Mouse (Mus musculus): ENCODE data around the gene Gm49380.
"Not testable (repeated sequence)": the region's sequence is repeated elsewhere in the genome, so short reads cannot be mapped to it uniquely, and the experiment has no call there.

The Gm49380 gene

DNA sequence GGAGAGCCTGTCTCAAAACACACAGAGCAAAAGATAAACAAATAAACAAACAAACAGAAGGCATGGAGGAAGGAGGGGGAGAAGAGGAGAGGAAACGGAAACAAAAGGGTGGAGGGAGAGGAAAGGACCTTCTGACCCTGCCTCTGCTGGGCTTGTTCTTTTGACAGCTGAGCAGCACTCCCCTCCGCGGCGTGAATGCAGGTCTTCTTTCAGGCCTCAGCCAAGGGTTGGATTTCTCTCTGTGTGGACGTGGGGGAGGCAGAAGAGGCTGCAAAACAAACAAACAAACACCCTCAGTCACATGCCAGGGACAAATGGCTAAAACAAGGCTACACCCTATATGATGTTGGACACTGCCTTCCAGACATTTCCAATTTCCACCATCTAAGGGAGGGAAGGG is 11.7 kb upstream of the Gm49380 start:
- no peak for DNase-seq

DNA sequence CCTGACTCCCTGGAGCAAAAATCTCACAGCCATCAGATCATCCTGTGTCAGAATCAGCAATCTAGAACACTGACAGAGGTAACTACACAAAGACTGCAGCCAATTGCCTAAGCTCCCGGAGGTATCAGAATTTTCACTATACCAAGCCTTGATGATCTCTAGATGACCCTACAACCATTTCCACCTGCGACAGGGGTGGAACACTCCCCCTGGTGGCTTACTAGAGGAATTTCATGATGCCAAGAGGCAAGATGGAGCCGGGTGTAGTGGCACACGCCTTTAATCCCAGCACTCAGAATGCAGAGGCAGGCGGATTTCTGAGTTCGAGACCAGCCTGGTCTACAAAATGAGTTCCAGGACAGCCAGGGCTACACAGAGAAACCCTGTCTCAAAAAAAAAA is 11.0 kb upstream of the Gm49380 start:
- DNase-seq = no peak

- DNase-seq = no peak
These were observed 6.7 kb upstream of the Gm49380 start for GRCm38 (mm10) chr9:44119948-44120465.

- no peak for DNase-seq
These were observed 5.7 kb upstream of the Gm49380 start for GRCm38 (mm10) chr9:44119011-44119410.

GRCm38 (mm10) chr9:44116182-44116581 is 2.9 kb upstream of the Gm49380 start:
- DNase-seq = no peak

- no peak for DNase-seq
These were observed 2.3 kb upstream of the Gm49380 start for GRCm38 (mm10) chr9:44115599-44115998.

- DNase-seq = peak; percentile 64
These were observed 1.2 kb upstream of the Gm49380 start for GRCm38 (mm10) chr9:44114453-44114852.

DNA sequence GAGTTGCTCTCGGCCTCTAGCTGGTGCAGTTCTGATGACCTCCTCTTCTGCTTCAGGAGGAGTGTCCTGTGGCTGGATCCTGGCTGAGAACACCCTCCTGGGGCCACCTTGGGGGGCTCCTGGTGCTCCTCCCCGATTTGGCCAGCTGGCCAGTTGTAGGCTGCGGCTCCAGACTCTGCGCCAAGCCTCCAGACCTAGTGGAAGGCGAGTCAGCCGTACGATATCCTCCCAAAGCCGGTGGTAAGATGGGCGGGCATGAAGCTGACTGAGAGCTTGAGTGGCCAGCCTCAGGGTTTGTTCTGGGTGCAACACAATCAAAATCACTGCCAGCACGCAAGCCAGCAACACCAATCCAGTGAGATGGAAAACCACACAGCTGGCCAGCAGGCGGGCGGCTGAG is 1.4 kb downstream of the Gm49380 start:
- not testable (repeated sequence) for DNase-seq

DNA sequence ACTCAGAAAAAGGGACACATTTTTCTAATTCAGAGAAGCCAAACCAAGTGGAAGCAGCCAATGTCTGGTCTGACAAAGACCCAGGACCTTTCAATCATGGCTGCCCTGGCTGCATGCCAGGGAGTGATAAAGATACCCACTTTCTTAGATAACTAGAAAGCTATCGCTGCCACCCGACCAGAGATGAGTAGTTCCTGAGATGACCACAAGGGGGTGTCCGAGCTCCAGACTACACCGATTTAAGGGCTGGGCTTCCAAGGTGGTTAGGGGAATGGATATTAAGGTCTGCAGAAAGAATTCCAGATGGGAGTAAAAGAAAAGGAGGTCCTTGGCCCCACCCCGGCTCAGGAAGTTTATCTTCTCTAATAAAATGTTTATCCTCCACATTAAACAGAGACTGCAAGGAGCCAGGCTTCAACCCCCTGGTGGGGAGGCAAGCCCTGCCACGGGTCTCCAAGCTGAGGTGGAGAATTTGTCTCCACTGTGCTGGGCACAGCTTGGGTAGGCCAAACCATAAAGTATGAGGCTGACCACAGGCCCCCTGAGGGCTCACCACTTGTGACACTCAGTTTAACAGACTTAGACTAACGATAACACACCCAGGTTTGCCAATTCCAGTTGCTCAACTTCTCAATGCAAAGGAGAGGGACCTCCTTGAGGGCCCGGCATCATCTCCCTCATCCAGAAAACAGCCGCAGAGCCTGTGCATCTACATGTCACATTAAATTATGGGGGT is 3.8 kb downstream of the Gm49380 start:
- peak; percentile 83 for DNase-seq

DNA sequence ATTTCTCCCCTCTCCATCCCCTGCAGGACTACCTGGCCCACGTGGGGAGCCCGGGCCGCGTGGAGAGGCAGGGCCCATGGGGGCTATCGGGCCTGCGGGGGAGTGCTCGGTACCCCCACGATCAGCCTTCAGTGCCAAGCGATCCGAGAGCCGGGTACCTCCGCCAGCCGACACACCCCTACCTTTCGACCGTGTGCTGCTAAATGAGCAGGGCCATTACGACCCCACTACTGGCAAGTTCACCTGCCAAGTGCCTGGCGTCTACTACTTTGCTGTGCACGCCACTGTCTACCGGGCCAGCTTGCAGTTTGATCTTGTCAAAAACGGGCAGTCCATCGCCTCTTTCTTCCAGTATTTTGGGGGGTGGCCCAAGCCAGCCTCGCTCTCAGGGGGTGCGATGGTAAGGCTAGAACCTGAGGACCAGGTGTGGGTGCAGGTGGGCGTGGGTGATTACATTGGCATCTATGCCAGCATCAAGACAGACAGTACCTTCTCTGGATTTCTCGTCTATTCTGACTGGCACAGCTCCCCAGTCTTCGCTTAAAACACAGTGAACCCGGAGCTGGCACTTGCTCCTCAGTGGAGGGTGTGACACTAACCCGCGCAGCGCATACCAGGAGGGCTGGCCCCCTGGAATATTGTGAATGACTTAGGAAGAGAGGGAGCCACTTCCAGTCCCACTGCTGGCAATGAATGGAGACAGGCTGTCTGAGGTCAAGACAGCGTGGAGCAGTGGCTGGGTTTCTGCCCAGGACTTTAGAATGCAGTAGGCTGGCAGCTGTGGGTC is 4.8 kb downstream of the Gm49380 start:
- DNase-seq = no peak

DNA sequence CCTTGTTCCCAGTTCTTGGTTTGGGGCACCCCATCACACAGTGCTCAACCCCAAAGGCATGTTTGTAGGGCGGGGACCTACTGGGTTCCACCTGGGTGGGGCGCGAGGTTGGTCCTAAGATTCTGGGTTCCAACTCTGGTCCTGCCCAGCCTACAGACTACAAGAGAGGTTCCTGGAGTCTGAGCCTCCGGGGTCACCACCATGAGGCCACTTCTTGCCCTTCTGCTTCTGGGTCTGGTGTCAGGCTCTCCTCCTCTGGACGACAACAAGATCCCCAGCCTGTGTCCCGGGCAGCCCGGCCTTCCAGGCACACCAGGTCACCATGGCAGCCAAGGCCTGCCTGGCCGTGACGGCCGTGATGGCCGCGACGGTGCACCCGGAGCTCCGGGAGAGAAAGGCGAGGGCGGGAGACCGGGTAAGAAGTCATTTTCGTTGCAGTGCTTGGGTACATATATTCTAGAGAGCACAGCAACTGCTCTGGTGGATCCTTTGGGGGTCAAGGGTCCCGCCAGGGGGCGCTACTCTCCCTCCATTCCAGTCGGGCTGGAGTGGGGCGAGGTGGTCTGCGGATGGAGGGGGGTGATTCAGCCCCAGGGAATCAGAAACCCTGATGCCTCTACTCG is 5.6 kb downstream of the Gm49380 start:
- no peak for DNase-seq

GRCm38 (mm10) chr9:44107110-44107509 is 6.2 kb downstream of the Gm49380 start, which contains the start of gene C1qtnf5:
C1qtnf5 (plus strand) TSS chr9:44107245.
- peak; percentile 82 for DNase-seq

DNA sequence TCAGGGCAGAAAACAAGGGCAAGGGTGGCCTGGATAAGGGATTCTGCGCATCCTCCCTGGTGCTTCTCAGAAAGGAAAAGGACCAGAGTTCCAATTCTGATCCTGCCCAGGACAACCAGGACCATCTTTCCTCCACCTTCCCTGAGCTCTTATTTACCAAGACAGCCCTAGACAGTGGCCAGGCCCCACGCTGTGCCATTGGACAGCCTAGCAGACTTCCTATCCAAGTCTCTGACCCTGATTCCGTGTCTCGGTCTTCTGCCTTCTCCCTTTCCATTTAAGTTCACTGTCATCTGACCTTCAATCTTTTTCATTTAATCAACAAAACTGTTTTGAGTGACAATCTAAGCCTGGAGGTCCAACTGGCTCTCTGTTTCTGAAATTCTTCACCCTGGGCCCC is 6.7 kb downstream of the Gm49380 start:
- DNase-seq = no peak

DNA sequence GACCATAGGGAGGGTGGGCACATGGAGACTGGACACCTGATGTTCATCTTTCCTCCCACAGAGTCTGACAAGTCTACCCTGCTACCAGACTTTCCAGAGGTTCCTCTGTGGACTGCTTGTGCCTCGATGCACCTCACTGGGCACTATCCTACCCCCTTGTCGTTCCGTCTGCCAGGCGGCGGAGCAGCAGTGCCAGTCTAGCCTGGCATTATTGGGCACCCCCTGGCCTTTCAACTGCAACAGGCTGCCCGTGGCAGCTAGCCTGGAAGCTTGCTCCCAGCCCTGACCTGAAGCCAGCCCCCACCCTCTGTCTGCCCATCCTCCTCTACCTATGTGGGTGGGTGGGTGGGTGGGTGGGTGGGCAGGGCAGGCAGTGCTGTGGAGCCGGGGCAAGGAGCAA is 7.1 kb downstream of the Gm49380 start:
- DNase-seq = no peak

- DNase-seq = no peak
These were observed 7.5 kb downstream of the Gm49380 start for GRCm38 (mm10) chr9:44105781-44106180.

DNA sequence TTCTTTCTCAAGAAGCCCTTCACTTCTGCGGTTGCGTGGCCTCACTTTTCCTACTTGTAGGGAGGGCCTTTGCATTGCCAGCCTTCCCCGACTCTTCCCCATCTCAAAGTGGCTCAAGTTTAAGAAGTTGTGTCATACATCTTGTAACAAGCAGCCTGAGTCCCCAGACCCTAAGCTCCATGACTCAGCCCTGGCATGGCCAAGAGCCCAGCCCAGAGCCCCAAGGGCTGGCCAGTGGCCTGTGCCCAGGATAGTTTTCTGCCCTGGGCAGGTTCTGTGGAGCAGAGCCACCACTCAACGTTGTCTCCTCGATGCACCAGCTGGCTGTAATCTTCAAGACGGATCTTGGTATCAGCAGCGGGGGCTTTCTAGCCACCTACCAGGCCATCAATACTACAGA is 8.4 kb downstream of the Gm49380 start:
- DNase-seq = no peak

DNA sequence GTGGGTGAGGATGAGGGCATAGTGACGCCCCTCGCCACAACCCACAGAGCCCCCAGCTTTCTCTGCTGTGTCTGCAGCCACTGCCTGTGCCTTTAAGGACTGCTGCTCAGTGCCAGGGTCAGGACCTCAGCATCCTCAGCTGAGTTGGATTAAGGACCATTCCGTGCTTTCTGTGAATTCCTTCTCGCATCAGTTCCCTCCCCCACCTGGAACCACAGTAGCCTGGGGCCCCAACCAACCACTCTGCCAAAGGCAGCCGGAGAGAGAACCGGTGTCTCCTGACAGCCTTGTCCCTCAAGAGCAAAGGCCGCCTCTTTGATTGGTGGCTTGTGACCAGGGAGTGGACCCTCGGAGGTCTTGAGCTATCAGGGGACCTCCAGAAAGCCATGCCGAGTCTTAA is 11.8 kb downstream of the Gm49380 start, which contains the start of gene Mfrp:
Gene Mfrp (plus strand): TSS at position 240 of the 400 bp plus-strand sequence.
- no peak for DNase-seq

GRCm38 (mm10) chr9:44096536-44096935 is 16.8 kb downstream of the Gm49380 start:
- DNase-seq = peak; percentile 58

- DNase-seq = no peak
These were observed 17.5 kb downstream of the Gm49380 start for GRCm38 (mm10) chr9:44095781-44096180.

DNA sequence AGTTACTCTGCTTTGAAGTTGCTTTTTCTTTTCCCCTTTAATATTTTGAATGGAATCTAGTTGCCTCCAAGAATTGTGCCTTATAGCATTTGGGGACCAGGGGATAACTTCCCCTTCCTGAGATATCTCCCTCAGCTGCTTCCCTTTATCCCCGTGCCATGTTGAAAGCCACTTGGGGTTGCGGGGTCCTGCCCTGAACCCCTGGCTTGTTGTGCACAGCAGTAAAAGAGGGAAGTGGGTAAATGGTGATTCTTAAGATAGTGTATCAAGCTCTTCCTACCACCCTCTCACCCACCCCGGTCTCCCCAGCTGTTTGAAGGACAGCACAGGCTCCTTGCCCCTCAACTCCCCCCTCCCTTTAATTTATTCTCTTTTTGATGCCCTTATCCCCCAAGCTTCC is 18.6 kb downstream of the Gm49380 start:
- DNase-seq = no peak

DNA sequence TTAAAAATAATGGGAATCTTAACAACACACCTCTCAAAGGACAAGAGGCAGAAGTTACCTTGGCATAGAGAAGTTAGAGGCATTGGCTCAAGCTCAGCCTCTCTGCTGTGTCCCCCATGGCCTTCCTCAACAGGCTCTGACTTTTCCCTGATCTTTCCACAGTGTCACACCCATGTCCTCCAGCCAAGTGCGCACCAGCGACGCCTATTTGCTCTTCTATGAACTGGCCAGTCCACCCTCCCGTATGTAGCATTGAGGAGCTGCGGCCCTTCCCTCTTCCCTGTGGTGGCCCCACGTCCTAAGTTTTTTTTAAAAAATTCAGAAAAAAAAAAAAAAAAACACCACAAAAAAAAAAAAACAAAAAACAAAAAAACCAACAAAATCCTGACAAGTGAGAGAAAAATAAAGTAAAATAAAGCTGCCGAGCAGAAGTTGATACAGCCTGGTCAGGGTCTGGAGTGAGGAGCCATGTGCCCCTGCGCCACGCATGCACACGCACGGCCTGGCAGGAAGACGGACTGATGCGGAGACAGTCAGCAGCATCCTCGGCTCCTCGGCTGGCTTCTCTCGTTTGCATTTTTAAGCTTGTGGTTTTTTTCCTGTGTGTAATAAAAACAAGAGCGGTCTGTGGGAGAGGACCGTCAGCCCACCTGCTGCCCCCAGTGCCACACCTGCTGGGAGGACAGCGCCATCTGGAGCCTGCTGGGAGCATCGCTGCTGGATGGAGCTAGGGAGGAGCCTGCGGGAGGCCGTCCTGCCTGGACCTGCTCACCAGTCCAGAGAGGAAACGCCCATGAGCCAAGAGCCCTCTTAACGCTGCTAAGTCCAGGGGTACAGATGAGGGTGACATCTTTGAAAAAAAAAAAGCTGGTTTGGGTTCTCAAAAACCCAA is 19.4 kb downstream of the Gm49380 start:
- DNase-seq = peak; percentile 86

- DNase-seq = no peak
These were observed 24.3 kb downstream of the Gm49380 start for GRCm38 (mm10) chr9:44088877-44089608.
